8 mouse cellular contexts compared by ENCODE assay signal in the genomic region with DNA sequence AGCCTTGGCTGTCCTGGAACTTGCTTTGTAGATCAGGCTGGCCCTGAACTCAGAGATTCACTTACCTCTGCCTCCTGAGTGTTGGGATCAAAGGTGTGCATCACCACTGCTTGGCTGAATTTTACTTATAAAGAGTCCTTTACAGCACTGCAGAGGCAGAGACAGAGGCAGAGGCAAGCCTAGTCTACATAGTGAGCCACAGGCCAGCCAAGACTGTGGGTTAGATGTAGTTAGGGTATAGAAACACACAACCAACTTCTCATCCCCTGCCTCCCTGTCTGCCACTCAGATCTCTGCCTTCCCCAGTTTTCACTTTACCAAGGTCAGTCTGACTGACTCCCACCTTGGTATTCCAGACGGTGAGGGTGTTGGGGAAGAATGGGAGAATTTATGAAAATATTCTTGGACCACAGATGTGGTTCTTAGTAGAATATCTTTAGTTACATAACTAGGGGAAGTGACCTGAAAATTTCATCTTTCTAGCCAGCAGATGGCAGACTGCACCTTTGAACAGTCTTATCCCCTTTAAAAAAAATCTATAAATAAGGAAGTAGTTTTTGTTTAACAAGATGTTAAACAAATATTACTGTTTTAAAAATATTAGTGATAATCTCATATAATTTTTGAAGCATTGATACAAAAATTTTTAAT.
A peak's percentile ranks its signal among the peaks of the same experiment; 100 is the strongest.
DNase-seq lines count a peak whose midpoint lies in the region; ATAC-seq and TF ChIP-seq lines count a peak whose summit lies in the region.
"Had no signal": no experiment of that assay in that cellular context is flagged by ENCODE, and none has a peak within 500 bp of the region (broad histone marks: within the 10 kb centered on the region; RNA-seq: fewer than 3 reads in every experiment).

No protein-coding gene starts in this region.

- no peak overlapping the region for H3K9ac ChIP-seq in kidney, embryonic 16.5 days (replicated peaks; ENCODE audit: low read length)
- H3K9ac ChIP-seq: limb, embryonic 15.5 days had no signal

- no peak for TF ChIP-seq CTCF in cortical plate, adult 2 months (IDR thresholded peaks at IDR 0.05; ENCODE audit: extremely low read depth, insufficient read depth, low read length)

- no peaks in the 10 kb centered on the region for H3K27me3 ChIP-seq in kidney, embryonic 16.5 days (ENCODE audit: insufficient read depth, low read length)
- H3K27me3 ChIP-seq: limb, embryonic 15.5 days had no signal

- no peaks in the 10 kb centered on the region for H3K4me1 ChIP-seq in kidney, embryonic 16.5 days (ENCODE audit: insufficient read depth, low read length)
- H3K4me1 ChIP-seq in cortical plate, adult 2 months (ENCODE audit: control insufficient read depth, insufficient read depth, low read length), result peaks cover 3% of the 10 kb centered on the region
- H3K4me1 ChIP-seq: limb, embryonic 15.5 days had no signal

- no peak for ATAC-seq in kidney, embryonic 16.5 days (ENCODE audit: low FRiP score, low TSS enrichment)
- peak; percentile 60 for ATAC-seq in CD4-positive, CD25-positive, alpha-beta regulatory T cell, adult 4 months
- ATAC-seq in megakaryocyte progenitor cell, adult 5-6 weeks (replicated peaks; ENCODE audit: poor library complexity), result peak; percentile 74

- no peaks in the 10 kb centered on the region for H3K36me3 ChIP-seq in kidney, embryonic 16.5 days (ENCODE audit: insufficient read depth, low read length)

- H3K9me3 ChIP-seq in kidney, embryonic 16.5 days (ENCODE audit: low read length), result no peaks in the 10 kb centered on the region
- H3K9me3 ChIP-seq: limb, embryonic 15.5 days had no signal

- no peak overlapping the region for H3K4me2 ChIP-seq in kidney, embryonic 16.5 days (replicated peaks; ENCODE audit: low read depth, low read length)
- H3K4me2 ChIP-seq: limb, embryonic 15.5 days had no signal

- peak; percentile 54 for DNase-seq in kidney, adult 9 months
- DNase-seq in A20 (ENCODE audit: low read depth, low spot score), result peak; percentile 75
- DNase-seq in frontal cortex, postnatal 25 days (ENCODE audit: low spot score in 2 of 2), result no peak

- no peak for TF ChIP-seq POLR2A in cortical plate, adult 2 months (IDR thresholded peaks at IDR 0.05; ENCODE audit: extremely low read depth, insufficient read depth, low read length)

- 73% methylated on average over 1 of the region's 1 CpGs for WGBS in kidney, embryonic 16.5 days

- no peak overlapping the region for H3K27ac ChIP-seq in kidney, embryonic 16.5 days (ENCODE audit: low read length)
- peak overlapping the region; percentile 86 for H3K27ac ChIP-seq in cortical plate, adult 2 months (ENCODE audit: insufficient read depth, low read length)
- H3K27ac ChIP-seq: limb, embryonic 15.5 days had no signal

- H3K4me3 ChIP-seq in kidney, embryonic 16.5 days (ENCODE audit: low read length), result no peak overlapping the region
- no peak overlapping the region for H3K4me3 ChIP-seq in cortical plate, adult 2 months (ENCODE audit: insufficient read depth, low read length)
- H3K4me3 ChIP-seq: limb, embryonic 15.5 days had no signal

Comparison
In these comparisons a context has a peak if more than half of its experiments do, and no peak if none do; other contexts are left out.
1. DNase-seq: peak in kidney, adult 9 months (single experiment) and A20 (single experiment); none in frontal cortex, postnatal 25 days (0 of 2).